Mouse (Mus musculus): ENCODE measurements around the gene Txnrd1. TPM values are rescaled to one million over a fixed set of nuclear protein-coding genes. Genes with fewer than 3 reads are reported as not detected.

The Txnrd1 gene
- polyA plus RNA-seq, 1 experiment from 2014 or later = 157 TPM

DNA sequence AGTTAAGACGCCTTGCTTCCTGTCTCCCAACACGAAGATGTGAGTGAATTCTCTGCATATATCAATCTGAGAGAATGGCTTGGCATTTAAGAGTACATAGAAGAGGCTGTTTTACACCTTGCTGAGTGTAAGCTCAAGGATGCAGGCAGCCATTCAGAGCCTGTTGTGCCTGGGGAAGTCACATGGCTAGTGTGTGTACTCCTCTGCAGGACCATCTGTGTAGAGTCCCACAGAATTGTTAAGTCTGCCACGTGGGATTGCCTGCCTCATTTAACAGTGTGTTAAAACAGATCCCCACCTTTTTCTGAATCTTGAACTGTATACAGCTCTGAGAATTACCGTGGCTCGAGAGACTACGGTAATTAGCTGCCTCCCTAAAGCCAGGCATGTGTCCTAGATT, 7.2 kb upstream of the Txnrd1 start:
- no peak overlapping the region for H3K27ac ChIP-seq (ENCODE audit: low read depth, low read length)
- no peaks in the 10 kb centered on the region for H3K4me1 ChIP-seq (ENCODE audit: control insufficient read depth, insufficient read depth, low read length)
- H3K9me3 ChIP-seq (replicated peaks; ENCODE audit: control insufficient read depth, low read length) = no peaks in the 10 kb centered on the region
- peak; percentile 93 for ATAC-seq
- no peaks in the 10 kb centered on the region for H3K36me3 ChIP-seq (ENCODE audit: control insufficient read depth, insufficient read depth, low read length)
- no peak overlapping the region for H3K4me2 ChIP-seq (ENCODE audit: low read length)
- WGBS = 29% methylated on average over 6 of the region's 6 CpGs
- H3K27me3 ChIP-seq (replicated peaks; ENCODE audit: control insufficient read depth, insufficient read depth, low read length) = no peaks in the 10 kb centered on the region
- peak; percentile 71 for DNase-seq (ENCODE audit: low spot score)
- no peak overlapping the region for H3K9ac ChIP-seq (ENCODE audit: low read length)
- no peak overlapping the region for H3K4me3 ChIP-seq (ENCODE audit: low read depth, low read length)

DNA sequence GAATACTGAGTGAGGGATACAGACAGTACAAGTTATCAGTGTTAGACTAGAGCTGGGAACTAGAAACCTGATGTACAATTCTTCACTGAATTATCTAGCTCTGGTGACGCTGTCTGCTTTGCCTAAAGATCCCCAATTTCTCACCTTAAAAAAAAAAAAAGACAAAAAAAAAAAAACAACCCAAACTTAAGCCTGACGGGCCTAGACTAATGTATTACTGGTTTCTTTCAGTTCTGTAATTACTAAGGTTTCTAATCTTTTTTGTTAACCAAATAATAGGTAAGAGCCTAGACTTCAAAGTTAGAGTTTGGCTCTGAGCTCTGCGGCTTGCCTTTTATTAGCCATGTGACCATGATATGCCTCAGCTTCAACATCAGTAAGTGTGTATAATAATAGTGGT, 2.1 kb downstream of the Txnrd1 start:
- 68% methylated on average over 3 of the region's 3 CpGs for WGBS
- H3K36me3 ChIP-seq (ENCODE audit: control insufficient read depth, insufficient read depth, low read length) = no peaks in the 10 kb centered on the region

DNA sequence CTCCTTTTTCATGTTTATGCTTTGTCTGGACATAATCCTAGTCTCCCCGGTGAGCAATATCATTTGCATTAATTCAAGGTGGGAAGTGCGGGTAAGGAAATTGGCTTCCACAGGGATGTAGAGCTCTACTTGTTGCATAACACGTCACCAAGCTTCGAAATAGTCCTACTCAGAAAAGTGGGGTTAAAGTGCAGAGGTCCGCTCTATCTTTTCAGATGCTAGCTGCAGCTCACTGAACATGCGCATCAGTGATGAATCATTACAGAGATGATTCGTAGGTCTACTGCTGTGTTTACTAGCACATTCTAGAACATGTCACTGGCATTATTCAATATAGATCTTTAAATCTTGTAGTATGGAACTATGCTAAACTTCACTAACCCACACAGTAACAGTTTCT, 4.6 kb downstream of the Txnrd1 start:
- Histone ChIP-seq H3K27me3 (replicated peaks; ENCODE audit: control insufficient read depth, insufficient read depth, low read length) (no peaks in the 10 kb centered on the region), H3K9me3 (replicated peaks; ENCODE audit: control insufficient read depth, low read length) (no peaks in the 10 kb centered on the region), H3K9ac (ENCODE audit: low read length) (no peak overlapping the region), H3K4me2 (ENCODE audit: low read length) (no peak overlapping the region), H3K4me1 (ENCODE audit: control insufficient read depth, insufficient read depth, low read length) (no peaks in the 10 kb centered on the region), H3K36me3 (ENCODE audit: control insufficient read depth, insufficient read depth, low read length) (no peaks in the 10 kb centered on the region), H3K27ac (ENCODE audit: low read depth, low read length) (no peak overlapping the region), H3K4me3 (ENCODE audit: low read depth, low read length) (no peak overlapping the region)
- WGBS = 77% methylated on average over 7 of the region's 7 CpGs
- no peak for ATAC-seq
- DNase-seq (ENCODE audit: low spot score) = no peak

More for the DNA sequence above, 2.1 kb downstream of the Txnrd1 start:
- DNase-seq (ENCODE audit: low spot score) (no peak), ATAC-seq (no peak)
- no peaks in the 10 kb centered on the region for H3K9me3 ChIP-seq (replicated peaks; ENCODE audit: control insufficient read depth, low read length)
- H3K4me1 ChIP-seq (ENCODE audit: control insufficient read depth, insufficient read depth, low read length) = no peaks in the 10 kb centered on the region
- no peak overlapping the region for H3K9ac ChIP-seq (ENCODE audit: low read length)
- H3K4me3 ChIP-seq (ENCODE audit: low read depth, low read length) = no peak overlapping the region
- no peak overlapping the region for H3K27ac ChIP-seq (ENCODE audit: low read depth, low read length)
- no peaks in the 10 kb centered on the region for H3K27me3 ChIP-seq (replicated peaks; ENCODE audit: control insufficient read depth, insufficient read depth, low read length)
- H3K4me2 ChIP-seq (ENCODE audit: low read length) = no peak overlapping the region

DNA sequence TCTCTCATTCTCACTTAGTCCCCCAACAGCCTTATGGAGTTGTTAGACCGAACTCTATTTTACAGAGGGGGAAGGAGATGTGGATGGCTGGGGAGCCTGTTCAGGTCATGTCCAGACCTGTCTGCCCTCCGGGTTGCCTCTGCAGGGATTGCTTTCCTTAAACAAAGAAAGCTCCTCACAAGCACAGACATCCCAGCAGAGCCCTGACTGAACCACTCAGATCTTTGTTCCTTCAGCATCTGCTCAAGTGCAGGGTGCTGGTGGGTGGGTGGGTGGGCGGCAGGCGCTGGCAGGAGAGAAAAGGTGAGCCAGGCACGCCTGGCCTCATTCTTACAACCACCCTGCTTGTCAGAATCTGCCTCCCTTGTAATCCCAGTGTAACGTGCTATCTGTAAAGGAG, 10.3 kb downstream of the Txnrd1 start:
- Histone ChIP-seq H3K27me3 (replicated peaks; ENCODE audit: control insufficient read depth, insufficient read depth, low read length) (no peaks in the 10 kb centered on the region), H3K36me3 (ENCODE audit: control insufficient read depth, insufficient read depth, low read length) (no peaks in the 10 kb centered on the region), H3K9ac (ENCODE audit: low read length) (no peak overlapping the region), H3K27ac (ENCODE audit: low read depth, low read length) (no peak overlapping the region), H3K4me2 (ENCODE audit: low read length) (no peak overlapping the region), H3K4me1 (ENCODE audit: control insufficient read depth, insufficient read depth, low read length) (no peaks in the 10 kb centered on the region), H3K4me3 (ENCODE audit: low read depth, low read length) (no peak overlapping the region), H3K9me3 (replicated peaks; ENCODE audit: control insufficient read depth, low read length) (no peaks in the 10 kb centered on the region)
- DNase-seq (ENCODE audit: low spot score) (no peak), ATAC-seq (no peak)
- WGBS = 77% methylated on average over 6 of the region's 6 CpGs

DNA sequence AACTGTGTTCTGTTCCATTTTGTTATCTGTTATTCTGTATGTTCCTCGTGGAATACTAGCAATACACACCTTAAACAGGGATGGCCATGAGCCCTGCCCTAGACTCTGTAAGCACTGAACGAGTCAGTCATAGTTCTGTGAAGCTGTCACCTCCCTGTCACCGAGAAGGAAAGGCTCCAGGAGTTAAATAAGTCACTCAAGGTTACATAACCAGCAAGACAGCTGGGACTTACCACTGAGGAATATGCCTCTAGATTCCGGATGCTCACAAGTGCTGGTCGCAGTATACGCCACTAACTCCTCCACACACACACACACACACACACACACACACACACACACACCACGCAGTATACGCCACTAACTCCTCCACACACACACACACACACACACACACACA, 11.0 kb downstream of the Txnrd1 start:
- H3K4me3 ChIP-seq (ENCODE audit: low read depth, low read length) = no peak overlapping the region
- no peak overlapping the region for H3K9ac ChIP-seq (ENCODE audit: low read length)
- no peak overlapping the region for H3K4me2 ChIP-seq (ENCODE audit: low read length)
- no peaks in the 10 kb centered on the region for H3K36me3 ChIP-seq (ENCODE audit: control insufficient read depth, insufficient read depth, low read length)
- H3K9me3 ChIP-seq (replicated peaks; ENCODE audit: control insufficient read depth, low read length) = no peaks in the 10 kb centered on the region
- ATAC-seq (no peak), DNase-seq (ENCODE audit: low spot score) (no peak)
- H3K27ac ChIP-seq (ENCODE audit: low read depth, low read length) = no peak overlapping the region
- WGBS = 89% methylated on average over 8 of the region's 8 CpGs
- H3K27me3 ChIP-seq (replicated peaks; ENCODE audit: control insufficient read depth, insufficient read depth, low read length) = no peaks in the 10 kb centered on the region
- H3K4me1 ChIP-seq (ENCODE audit: control insufficient read depth, insufficient read depth, low read length) = no peaks in the 10 kb centered on the region

DNA sequence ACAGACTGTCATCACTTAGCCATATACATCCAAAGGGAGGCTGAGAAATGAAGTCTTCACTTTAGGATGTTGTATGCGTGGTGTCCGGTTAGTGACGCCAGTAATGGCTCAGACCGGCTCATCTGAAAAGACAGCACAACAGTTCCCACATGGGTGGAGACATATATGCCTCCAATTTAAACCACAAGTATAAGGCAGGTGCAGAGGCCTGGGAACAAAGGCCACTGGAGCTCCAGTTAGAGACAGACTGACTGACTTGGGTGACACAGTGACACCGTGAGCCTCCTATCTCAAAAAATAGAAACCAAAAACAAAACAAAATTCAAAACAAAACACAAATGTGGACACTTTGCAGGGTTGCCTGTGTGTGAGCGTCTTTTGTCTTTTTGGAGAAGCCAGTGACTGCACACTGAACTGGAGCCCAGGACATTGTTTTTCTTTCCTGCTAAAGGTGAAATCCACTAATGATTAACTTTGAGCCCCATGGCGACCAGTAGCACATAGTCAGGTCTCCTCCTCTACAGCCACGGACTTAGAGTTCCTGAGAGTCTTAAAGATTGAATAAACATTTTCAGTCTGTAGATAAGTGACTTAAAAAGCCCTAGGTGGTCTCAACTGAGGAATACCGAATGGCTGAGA, 14.2 kb downstream of the Txnrd1 start:
- DNase-seq (ENCODE audit: low spot score) = no peak
- 92% methylated on average over 9 of the region's 9 CpGs for WGBS
- Histone ChIP-seq H3K9ac (ENCODE audit: low read length) (no peak overlapping the region), H3K9me3 (replicated peaks; ENCODE audit: control insufficient read depth, low read length) (no peaks in the 10 kb centered on the region), H3K4me2 (ENCODE audit: low read length) (no peak overlapping the region), H3K4me1 (ENCODE audit: control insufficient read depth, insufficient read depth, low read length) (no peaks in the 10 kb centered on the region), H3K36me3 (ENCODE audit: control insufficient read depth, insufficient read depth, low read length) (no peaks in the 10 kb centered on the region), H3K27me3 (replicated peaks; ENCODE audit: control insufficient read depth, insufficient read depth, low read length) (no peaks in the 10 kb centered on the region), H3K4me3 (ENCODE audit: low read depth, low read length) (no peak overlapping the region), H3K27ac (ENCODE audit: low read depth, low read length) (no peak overlapping the region)
- ATAC-seq = no peak

DNA sequence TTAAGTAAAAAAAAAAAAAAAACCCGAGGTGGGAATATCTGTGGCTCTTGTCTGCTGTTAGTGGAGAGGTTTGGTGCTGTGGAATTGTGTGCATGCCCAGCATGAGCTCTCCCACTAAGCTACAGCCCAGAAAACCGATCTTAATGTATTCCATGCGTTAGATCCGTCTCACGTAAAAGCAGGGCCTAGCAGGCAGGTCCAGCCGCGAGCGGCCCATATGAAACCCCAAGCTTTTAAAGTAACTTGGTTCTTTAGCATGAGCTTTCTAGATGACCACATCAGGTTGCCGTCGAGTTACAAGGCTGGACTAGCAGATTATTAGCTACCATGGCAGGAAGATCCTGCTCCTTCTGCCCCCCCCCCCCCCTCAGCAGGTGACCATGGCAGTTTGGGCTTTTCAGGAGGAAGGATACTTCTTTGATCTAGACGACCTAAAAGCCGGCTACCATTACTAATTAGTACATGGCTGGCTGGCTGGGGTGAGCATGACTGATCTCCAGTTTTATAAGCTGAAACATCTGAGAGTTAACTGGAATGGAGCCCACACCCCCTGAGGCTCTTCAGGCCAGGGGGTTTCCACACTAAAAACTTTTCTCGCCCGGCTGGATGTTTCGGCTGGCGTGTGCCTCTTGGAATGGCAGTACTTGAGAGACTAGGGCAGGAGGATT, 16.1 kb downstream of the Txnrd1 start:
- H3K27ac ChIP-seq (ENCODE audit: low read depth, low read length) = no peak overlapping the region
- H3K9me3 ChIP-seq (replicated peaks; ENCODE audit: control insufficient read depth, low read length) = no peaks in the 10 kb centered on the region
- no peak for DNase-seq (ENCODE audit: low spot score)
- WGBS = 46% methylated on average over 16 of the region's 16 CpGs
- H3K4me1 ChIP-seq (ENCODE audit: control insufficient read depth, insufficient read depth, low read length) = no peaks in the 10 kb centered on the region
- no peak overlapping the region for H3K4me2 ChIP-seq (ENCODE audit: low read length)
- H3K36me3 ChIP-seq (ENCODE audit: control insufficient read depth, insufficient read depth, low read length) = no peaks in the 10 kb centered on the region
- H3K9ac ChIP-seq (ENCODE audit: low read length) = no peak overlapping the region
- ATAC-seq = no peak
- no peak overlapping the region for H3K4me3 ChIP-seq (ENCODE audit: low read depth, low read length)
- H3K27me3 ChIP-seq (replicated peaks; ENCODE audit: control insufficient read depth, insufficient read depth, low read length) = no peaks in the 10 kb centered on the region

DNA sequence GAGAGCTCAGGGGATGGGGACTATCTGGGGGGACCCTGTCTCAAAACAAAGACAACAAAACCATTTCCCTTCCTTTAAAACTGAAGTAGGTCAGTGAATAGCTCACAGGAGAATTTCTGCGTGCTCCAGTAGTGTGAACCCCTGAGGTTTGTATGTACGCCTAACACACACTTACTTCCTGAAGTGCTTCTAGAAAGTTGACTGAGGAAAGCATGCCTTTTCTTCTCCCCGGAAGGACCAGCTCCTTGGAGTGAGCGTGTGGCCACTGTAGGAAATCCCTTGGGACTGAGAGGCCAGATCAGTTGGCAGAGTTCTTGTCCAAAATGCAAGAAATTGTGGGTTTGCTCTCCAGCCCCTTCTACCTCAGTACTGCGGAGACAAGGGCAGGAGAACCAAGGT, 16.6 kb downstream of the Txnrd1 start:
- 84% methylated on average over 5 of the region's 5 CpGs for WGBS
- no peak for ATAC-seq

DNA sequence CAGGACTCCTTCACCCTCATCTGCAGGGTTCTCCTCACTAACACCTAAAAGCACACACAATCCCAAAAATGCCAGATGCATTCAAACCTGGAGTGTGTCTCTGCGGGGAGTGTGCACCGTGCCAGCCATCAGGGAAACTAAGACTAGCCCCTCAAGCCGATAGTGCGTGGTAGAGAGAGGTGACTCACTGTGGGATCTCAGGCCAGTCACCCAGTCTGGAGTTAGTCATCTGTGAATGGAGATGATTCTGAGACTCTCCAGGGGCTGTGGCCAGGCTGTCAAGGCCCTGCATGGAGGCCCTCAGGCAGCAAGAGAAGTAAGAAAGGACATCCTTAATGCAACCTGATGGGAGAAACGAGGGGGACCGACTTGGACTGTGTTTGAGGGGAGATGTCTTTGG, 18.0 kb downstream of the Txnrd1 start:
- Histone ChIP-seq H3K4me2 (ENCODE audit: low read length) (no peak overlapping the region), H3K4me3 (ENCODE audit: low read depth, low read length) (no peak overlapping the region), H3K4me1 (ENCODE audit: control insufficient read depth, insufficient read depth, low read length) (no peaks in the 10 kb centered on the region), H3K9me3 (replicated peaks; ENCODE audit: control insufficient read depth, low read length) (no peaks in the 10 kb centered on the region), H3K9ac (ENCODE audit: low read length) (no peak overlapping the region), H3K27me3 (replicated peaks; ENCODE audit: control insufficient read depth, insufficient read depth, low read length) (no peaks in the 10 kb centered on the region), H3K27ac (ENCODE audit: low read depth, low read length) (no peak overlapping the region), H3K36me3 (ENCODE audit: control insufficient read depth, insufficient read depth, low read length) (no peaks in the 10 kb centered on the region)
- DNase-seq (ENCODE audit: low spot score) = no peak
- 89% methylated on average over 6 of the region's 6 CpGs for WGBS
- no peak for ATAC-seq

More for the DNA sequence above, 16.6 kb downstream of the Txnrd1 start:
- Histone ChIP-seq H3K4me2 (ENCODE audit: low read length) (no peak overlapping the region), H3K36me3 (ENCODE audit: control insufficient read depth, insufficient read depth, low read length) (no peaks in the 10 kb centered on the region), H3K4me3 (ENCODE audit: low read depth, low read length) (no peak overlapping the region), H3K9ac (ENCODE audit: low read length) (no peak overlapping the region), H3K9me3 (replicated peaks; ENCODE audit: control insufficient read depth, low read length) (no peaks in the 10 kb centered on the region), H3K27me3 (replicated peaks; ENCODE audit: control insufficient read depth, insufficient read depth, low read length) (no peaks in the 10 kb centered on the region), H3K4me1 (ENCODE audit: control insufficient read depth, insufficient read depth, low read length) (no peaks in the 10 kb centered on the region), H3K27ac (ENCODE audit: low read depth, low read length) (no peak overlapping the region)
- DNase-seq (ENCODE audit: low spot score) = no peak

All from forebrain, embryonic 14.5 days (tissue).